Comparison of ENCODE assay signal across 15 mouse cellular contexts in genomic region chr1:172328461-172328860, GRCm38 (mm10). TPM values are rescaled to one million over a fixed set of nuclear protein-coding genes. Genes with fewer than 3 reads are reported as not detected.
DNase-seq lines count a peak whose midpoint lies in the region; ATAC-seq lines count a peak whose summit lies in the region.
"Had no signal": no experiment of that assay in that cellular context is flagged by ENCODE, and none has a peak within 500 bp of the region (broad histone marks: within the 10 kb centered on the region; RNA-seq: fewer than 3 reads in every experiment).

No protein-coding gene starts in this region.

- no peak overlapping the region for H3K27ac ChIP-seq in midbrain, embryonic 12.5 days (replicated peaks)
- no peak overlapping the region; the same call in 1 of the 2 replicates for H3K27ac ChIP-seq in midbrain, embryonic 10.5 days (replicated peaks)
- H3K27ac ChIP-seq in forebrain, embryonic 12.5 days: no peak overlapping the region
- H3K27ac ChIP-seq in hindbrain, embryonic 13.5 days: no peak overlapping the region
- H3K27ac ChIP-seq in neural tube, embryonic 14.5 days (ENCODE audit: low read depth, low read length): no peak overlapping the region
- H3K27ac ChIP-seq: embryonic facial prominence, embryonic 12.5 days had no signal

- no peak overlapping the region for H3K4me3 ChIP-seq in midbrain, embryonic 12.5 days
- no peak overlapping the region for H3K4me3 ChIP-seq in midbrain, embryonic 10.5 days
- H3K4me3 ChIP-seq in forebrain, embryonic 12.5 days (replicated peaks): no peak overlapping the region
- H3K4me3 ChIP-seq in hindbrain, embryonic 13.5 days: peak overlapping the region; percentile 38
- peak overlapping the region; percentile 24; the same call in 1 of the 2 replicates for H3K4me3 ChIP-seq in neural tube, embryonic 14.5 days (ENCODE audit: low read depth, low read length)
- H3K4me3 ChIP-seq: embryonic facial prominence, embryonic 12.5 days had no signal

- H3K36me3 ChIP-seq in midbrain, embryonic 12.5 days: no peaks in the 10 kb centered on the region
- H3K36me3 ChIP-seq in midbrain, embryonic 10.5 days: no peaks in the 10 kb centered on the region
- H3K36me3 ChIP-seq in forebrain, embryonic 12.5 days (replicated peaks): no peaks in the 10 kb centered on the region
- H3K36me3 ChIP-seq in hindbrain, embryonic 13.5 days: no peaks in the 10 kb centered on the region
- H3K36me3 ChIP-seq in neural tube, embryonic 14.5 days (ENCODE audit: control insufficient read depth, insufficient read depth, low read length): no peaks in the 10 kb centered on the region
- H3K36me3 ChIP-seq: embryonic facial prominence, embryonic 12.5 days had no signal

- ATAC-seq in midbrain, embryonic 12.5 days (ENCODE audit: low FRiP score, low read depth): no peak
- no peak for ATAC-seq in forebrain, embryonic 12.5 days (ENCODE audit: low FRiP score)
- ATAC-seq in hindbrain, embryonic 13.5 days (ENCODE audit: low FRiP score): no peak
- no peak for ATAC-seq in neural tube, embryonic 14.5 days (ENCODE audit: low read depth)
- ATAC-seq: CD4-positive, CD25-positive, alpha-beta regulatory T cell, adult 4 months had no signal

- 88% methylated on average over 7 of the region's 7 CpGs for WGBS in midbrain, embryonic 12.5 days
- 83% methylated on average over 7 of the region's 7 CpGs for WGBS in midbrain, embryonic 10.5 days
- 83% methylated on average over 7 of the region's 7 CpGs for WGBS in forebrain, embryonic 12.5 days
- WGBS in hindbrain, embryonic 13.5 days: 83% methylated on average over 7 of the region's 7 CpGs
- 83% methylated on average over 7 of the region's 7 CpGs for WGBS in neural tube, embryonic 14.5 days

- no peaks in the 10 kb centered on the region for H3K9me3 ChIP-seq in midbrain, embryonic 12.5 days
- no peaks in the 10 kb centered on the region for H3K9me3 ChIP-seq in midbrain, embryonic 10.5 days (replicated peaks)
- H3K9me3 ChIP-seq in forebrain, embryonic 12.5 days: no peaks in the 10 kb centered on the region
- no peaks in the 10 kb centered on the region for H3K9me3 ChIP-seq in hindbrain, embryonic 13.5 days
- H3K9me3 ChIP-seq in neural tube, embryonic 14.5 days (ENCODE audit: control insufficient read depth, low read length): no peaks in the 10 kb centered on the region
- H3K9me3 ChIP-seq: embryonic facial prominence, embryonic 12.5 days had no signal

- H3K4me2 ChIP-seq in midbrain, embryonic 12.5 days (replicated peaks): peak overlapping the region; percentile 47
- H3K4me2 ChIP-seq in forebrain, embryonic 12.5 days: peak overlapping the region; percentile 45
- H3K4me2 ChIP-seq in hindbrain, embryonic 13.5 days: peak overlapping the region; percentile 57
- peak overlapping the region; percentile 46; the same call in 1 of the 2 replicates for H3K4me2 ChIP-seq in neural tube, embryonic 14.5 days (ENCODE audit: low read depth, low read length)
- H3K4me2 ChIP-seq: embryonic facial prominence, embryonic 12.5 days; heart, embryonic 11.5 days had no signal

- no peak for DNase-seq in midbrain, embryonic 10.5 days (ENCODE audit: low spot score)
- DNase-seq in frontal cortex, postnatal 10 days (ENCODE audit: low spot score in 2 of 2): no peak
- DNase-seq in embryo, embryonic 10 days (ENCODE audit: low spot score): no peak
- DNase-seq: adrenal gland, postnatal 25 days; gastrocnemius, postnatal 14 days; kidney, adult 8-10 months; thymus, adult 2 months had no signal

- H3K4me1 ChIP-seq in midbrain, embryonic 12.5 days: peaks cover 25% of the 10 kb centered on the region
- H3K4me1 ChIP-seq in midbrain, embryonic 10.5 days: peaks cover 40% of the 10 kb centered on the region
- H3K4me1 ChIP-seq in forebrain, embryonic 12.5 days: peaks cover 32% of the 10 kb centered on the region
- peaks cover 36% of the 10 kb centered on the region for H3K4me1 ChIP-seq in hindbrain, embryonic 13.5 days (replicated peaks)
- H3K4me1 ChIP-seq in neural tube, embryonic 14.5 days (ENCODE audit: control insufficient read depth, insufficient read depth, low read length): peaks cover 18% of the 10 kb centered on the region
- H3K4me1 ChIP-seq: embryonic facial prominence, embryonic 12.5 days had no signal

- H3K9ac ChIP-seq in midbrain, embryonic 12.5 days (replicated peaks): no peak overlapping the region; the same call in 1 of the 2 replicates
- H3K9ac ChIP-seq in forebrain, embryonic 12.5 days: no peak overlapping the region
- peak overlapping the region; percentile 71; the same call in 1 of the 2 replicates for H3K9ac ChIP-seq in hindbrain, embryonic 13.5 days
- no peak overlapping the region for H3K9ac ChIP-seq in neural tube, embryonic 14.5 days (replicated peaks; ENCODE audit: low read depth, low read length)
- H3K9ac ChIP-seq: embryonic facial prominence, embryonic 12.5 days had no signal

- peaks cover 58% of the 10 kb centered on the region for H3K27me3 ChIP-seq in midbrain, embryonic 12.5 days
- H3K27me3 ChIP-seq in midbrain, embryonic 10.5 days (ENCODE audit: low read depth, poor library complexity, severe bottlenecking): peaks cover 97% of the 10 kb centered on the region
- H3K27me3 ChIP-seq in forebrain, embryonic 12.5 days: peaks cover 59% of the 10 kb centered on the region
- peaks cover 25% of the 10 kb centered on the region for H3K27me3 ChIP-seq in hindbrain, embryonic 13.5 days
- H3K27me3 ChIP-seq in neural tube, embryonic 14.5 days (ENCODE audit: control insufficient read depth, insufficient read depth, low read length): no peaks in the 10 kb centered on the region

RNA-seq across cellular contexts. Expression of gene Kcnj9, which starts 0.7 kb away (rescaled TPM):
- polyA plus RNA-seq in midbrain, embryonic 12.5 days (2016; fragmentation: Nextera tagmentation; extraction: Ambion mirVana): 1.7 and 2.7 TPM in 2 replicates
- 0.23 and 0.61 TPM in 2 replicates for polyA plus RNA-seq in midbrain, embryonic 10.5 days (2016; fragmentation: Nextera tagmentation; extraction: Ambion mirVana)
- 2.5 and 2.8 TPM in 2 replicates for polyA plus RNA-seq in forebrain, embryonic 12.5 days (2016; fragmentation: Nextera tagmentation; extraction: Ambion mirVana)
- 2.2 and 2.5 TPM in 2 replicates for polyA plus RNA-seq in hindbrain, embryonic 13.5 days (2015; fragmentation: Nextera tagmentation; extraction: Ambion mirVana)
- polyA plus RNA-seq in neural tube, embryonic 14.5 days (2014; fragmentation: Nextera tagmentation; extraction: Ambion mirVana): 1.3 and 2.7 TPM in 2 replicates
- polyA plus RNA-seq: CD4-positive, CD25-positive, alpha-beta regulatory T cell, adult 4 months; lung, embryonic 16.5 days had no signal

RNA-seq across cellular contexts. Expression of gene Kcnj10, which starts 12.5 kb away (rescaled TPM):
- 0.64 and 0.85 TPM in 2 replicates for polyA plus RNA-seq in midbrain, embryonic 12.5 days (2016; fragmentation: Nextera tagmentation; extraction: Ambion mirVana)
- 0.46 and 0.75 TPM in 2 replicates for polyA plus RNA-seq in midbrain, embryonic 10.5 days (2016; fragmentation: Nextera tagmentation; extraction: Ambion mirVana)
- 0.93 and 1.2 TPM in 2 replicates for polyA plus RNA-seq in forebrain, embryonic 12.5 days (2016; fragmentation: Nextera tagmentation; extraction: Ambion mirVana)
- polyA plus RNA-seq in hindbrain, embryonic 13.5 days (2015; fragmentation: Nextera tagmentation; extraction: Ambion mirVana): 1.6 and 1.7 TPM in 2 replicates
- polyA plus RNA-seq in neural tube, embryonic 14.5 days (2014; fragmentation: Nextera tagmentation; extraction: Ambion mirVana): 2.3 and 2.6 TPM in 2 replicates
- polyA plus RNA-seq: CD4-positive, CD25-positive, alpha-beta regulatory T cell, adult 4 months had no signal

RNA-seq across cellular contexts. Expression of gene Atp1a2, which starts 30.6 kb away (rescaled TPM):
- polyA plus RNA-seq in midbrain, embryonic 12.5 days (2016; fragmentation: Nextera tagmentation; extraction: Ambion mirVana): 12.8 and 13.2 TPM in 2 replicates
- 3.0 and 4.3 TPM in 2 replicates for polyA plus RNA-seq in midbrain, embryonic 10.5 days (2016; fragmentation: Nextera tagmentation; extraction: Ambion mirVana)
- polyA plus RNA-seq in forebrain, embryonic 12.5 days (2016; fragmentation: Nextera tagmentation; extraction: Ambion mirVana): 9.5 and 10.8 TPM in 2 replicates
- polyA plus RNA-seq in hindbrain, embryonic 13.5 days (2015; fragmentation: Nextera tagmentation; extraction: Ambion mirVana): 41.5 and 42.3 TPM in 2 replicates
- 23.6 and 27.9 TPM in 2 replicates for polyA plus RNA-seq in neural tube, embryonic 14.5 days (2014; fragmentation: Nextera tagmentation; extraction: Ambion mirVana)

RNA-seq across cellular contexts. Expression of gene Pigm, which starts 47.9 kb away (rescaled TPM):
- 10.7 and 11.4 TPM in 2 replicates for polyA plus RNA-seq in midbrain, embryonic 12.5 days (2016; fragmentation: Nextera tagmentation; extraction: Ambion mirVana)
- polyA plus RNA-seq in midbrain, embryonic 10.5 days (2016; fragmentation: Nextera tagmentation; extraction: Ambion mirVana): 9.3 and 9.9 TPM in 2 replicates
- 10.9 and 11.5 TPM in 2 replicates for polyA plus RNA-seq in forebrain, embryonic 12.5 days (2016; fragmentation: Nextera tagmentation; extraction: Ambion mirVana)
- polyA plus RNA-seq in hindbrain, embryonic 13.5 days (2015; fragmentation: Nextera tagmentation; extraction: Ambion mirVana): 4.7 and 4.9 TPM in 2 replicates
- 5.2 and 6.1 TPM in 2 replicates for polyA plus RNA-seq in neural tube, embryonic 14.5 days (2014; fragmentation: Nextera tagmentation; extraction: Ambion mirVana)

Comparison
In these comparisons a context has a peak if more than half of its experiments do, and no peak if none do; other contexts are left out.
1. H3K4me3 ChIP-seq: peak in hindbrain, embryonic 13.5 days (single experiment) and neural tube, embryonic 14.5 days (single experiment); none in midbrain, embryonic 12.5 days (single experiment), midbrain, embryonic 10.5 days (single experiment) and forebrain, embryonic 12.5 days (single experiment).
2. Peak in every context shown above with its lines, with median percentiles within 50 percentile points of each other: H3K4me2 ChIP-seq.